ENCODE assay signal across 8 mouse cellular contexts in genomic region chr11:16508052-16508654, GRCm38 (mm10). TPM values are rescaled to one million over a fixed set of nuclear protein-coding genes. Genes with fewer than 3 reads are reported as not detected.
A peak's percentile ranks its signal among the peaks of the same experiment; 100 is the strongest.
DNase-seq lines count a peak whose midpoint lies in the region; ATAC-seq and TF ChIP-seq lines count a peak whose summit lies in the region.

Sec61g (minus strand) TSS chr11:16508484.

- no peaks in the 10 kb centered on the region for H3K27me3 ChIP-seq in CH12.LX (replicated peaks)
- H3K27me3 ChIP-seq in forebrain, embryonic 11.5 days (ENCODE audit: control insufficient read depth, insufficient read depth, low read length): no peaks in the 10 kb centered on the region
- H3K27me3 ChIP-seq in heart, embryonic 16.5 days (ENCODE audit: control insufficient read depth, insufficient read depth, low read length): no peaks in the 10 kb centered on the region
- 0 out of 2 replicates have a peak, but pooled peaks cover 5% of the 10 kb centered on the region for H3K27me3 ChIP-seq in liver, embryonic 15.5 days
- H3K27me3 ChIP-seq in neural tube, embryonic 12.5 days (replicated peaks): no peaks in the 10 kb centered on the region

- H3K9me3 ChIP-seq in CH12.LX (replicated peaks; ENCODE audit: low read length): no peaks in the 10 kb centered on the region
- H3K9me3 ChIP-seq in forebrain, embryonic 11.5 days (ENCODE audit: control insufficient read depth, low read length): no peaks in the 10 kb centered on the region
- no peaks in the 10 kb centered on the region for H3K9me3 ChIP-seq in heart, embryonic 16.5 days (replicated peaks; ENCODE audit: control insufficient read depth, low read length)
- no peaks in the 10 kb centered on the region for H3K9me3 ChIP-seq in liver, embryonic 15.5 days (replicated peaks)
- H3K9me3 ChIP-seq in neural tube, embryonic 12.5 days: no peaks in the 10 kb centered on the region

- 0 out of 2 replicates have a peak, but pooled peaks have one; percentile 29 for TF ChIP-seq EP300 in CH12.LX (IDR thresholded peaks at IDR 0.05; ENCODE audit: low read length)

- ATAC-seq in forebrain, embryonic 11.5 days (replicated peaks; ENCODE audit: low FRiP score): peak; percentile 99
- peak; percentile 100 for ATAC-seq in heart, embryonic 16.5 days (replicated peaks; ENCODE audit: extremely low read depth, insufficient read depth, low FRiP score)
- peak; percentile 91 for ATAC-seq in liver, embryonic 15.5 days (ENCODE audit: insufficient read depth)
- ATAC-seq in neural tube, embryonic 12.5 days (ENCODE audit: low FRiP score, low read depth): peak; percentile 100

- peaks cover 21 to 34% of the 10 kb centered on the region in 2 experiments for H3K36me3 ChIP-seq in CH12.LX (replicated peaks in 1 of 2; ENCODE audit: control insufficient read depth in 1 of 2, insufficient read depth in 1 of 2, low read length in 1 of 2)
- H3K36me3 ChIP-seq in forebrain, embryonic 11.5 days (ENCODE audit: control insufficient read depth, insufficient read depth, low read length): peaks cover 4% of the 10 kb centered on the region; the same call in 1 of the 2 replicates
- H3K36me3 ChIP-seq in heart, embryonic 16.5 days (ENCODE audit: control insufficient read depth, insufficient read depth): peaks cover 17% of the 10 kb centered on the region
- H3K36me3 ChIP-seq in liver, embryonic 15.5 days (replicated peaks): peaks cover 25% of the 10 kb centered on the region
- peaks cover 25% of the 10 kb centered on the region for H3K36me3 ChIP-seq in neural tube, embryonic 12.5 days

- WGBS in forebrain, embryonic 11.5 days: 1% methylated on average over 35 of the region's 35 CpGs
- under 1% methylated on average over 35 of the region's 35 CpGs for WGBS in heart, embryonic 16.5 days
- WGBS in liver, embryonic 15.5 days (ENCODE audit: insufficient replicate concordance): under 1% methylated on average over 35 of the region's 35 CpGs
- WGBS in neural tube, embryonic 12.5 days: under 1% methylated on average over 35 of the region's 35 CpGs

- TF ChIP-seq CTCF in CH12.LX (conservative IDR thresholded peaks at IDR 0.05 in 1 of 2, IDR thresholded peaks at IDR 0.05 in 1 of 2; ENCODE audit: low read depth in 2 of 2, low read length in 2 of 2): no peak

- H3K9ac ChIP-seq in CH12.LX (ENCODE audit: insufficient read depth, low read depth): peak within 1 kb of the TSS; percentile 98
- H3K9ac ChIP-seq in forebrain, embryonic 11.5 days (ENCODE audit: low read length): peak within 1 kb of the TSS; percentile 90
- H3K9ac ChIP-seq in heart, embryonic 16.5 days (ENCODE audit: low read length): peak within 1 kb of the TSS; percentile 98
- peak within 1 kb of the TSS; percentile 95 for H3K9ac ChIP-seq in liver, embryonic 15.5 days
- H3K9ac ChIP-seq in neural tube, embryonic 12.5 days: peak within 1 kb of the TSS; percentile 94

- no peak; the same call in 1 of the 2 replicates for TF ChIP-seq RAD21 in CH12.LX (IDR thresholded peaks at IDR 0.05; ENCODE audit: low read depth, low read length)

- H3K4me1 ChIP-seq in CH12.LX (ENCODE audit: control insufficient read depth in 1 of 2, insufficient read depth in 2 of 2): peaks cover 3 to 46% of the 10 kb centered on the region in 2 experiments; a peak in 3 of 4 replicates
- no peaks in the 10 kb centered on the region for H3K4me1 ChIP-seq in forebrain, embryonic 11.5 days (replicated peaks; ENCODE audit: control insufficient read depth, insufficient read depth, low read length)
- peaks cover 7% of the 10 kb centered on the region for H3K4me1 ChIP-seq in heart, embryonic 16.5 days (ENCODE audit: control insufficient read depth, insufficient read depth, low read length)
- H3K4me1 ChIP-seq in liver, embryonic 15.5 days (replicated peaks): peaks cover 30% of the 10 kb centered on the region
- H3K4me1 ChIP-seq in neural tube, embryonic 12.5 days: peaks cover 6% of the 10 kb centered on the region

- H3K79me2 ChIP-seq in CH12.LX (replicated peaks; ENCODE audit: control insufficient read depth, extremely low read depth, insufficient read depth, poor library complexity, severe bottlenecking): peaks cover 37% of the 10 kb centered on the region

- peak within 1 kb of the TSS; percentile 86 to 99 (median 95) for H3K4me3 ChIP-seq in CH12.LX (replicated peaks in 1 of 3; ENCODE audit: low read depth in 2 of 3, low read length in 2 of 3, poor library complexity in 1 of 3)
- peak within 1 kb of the TSS; percentile 89 for H3K4me3 ChIP-seq in forebrain, embryonic 11.5 days (ENCODE audit: low read depth, low read length)
- peak within 1 kb of the TSS; percentile 93 for H3K4me3 ChIP-seq in heart, embryonic 16.5 days (ENCODE audit: low read length)
- H3K4me3 ChIP-seq in liver, embryonic 15.5 days (replicated peaks): peak within 1 kb of the TSS; percentile 85
- H3K4me3 ChIP-seq in neural tube, embryonic 12.5 days: peak within 1 kb of the TSS; percentile 94

- DNase-seq in CH12.LX (ENCODE audit: extremely low read depth): peak; percentile 97
- DNase-seq in c-Kit-positive CD71-positive TER-119-negative erythroid progenitor cells, embryonic 14.5 days (ENCODE audit: low read depth): peak; percentile 85
- peak; percentile 94 for DNase-seq in forebrain, embryonic 11.5 days (ENCODE audit: low spot score)
- peak; percentile 95 for DNase-seq in kidney, postnatal 36 days
- peak; percentile 91 for DNase-seq in telencephalon, adult 2 months (ENCODE audit: low read depth, low spot score)

- in situ Hi-C loops in CH12.LX (cut with MboI; ENCODE audit: low pct_ligation_motif_present, low pct_unique_long_range_greater_than_20kb, low sequenced_read_pairs): no loop called here

- dilution Hi-C loops in CH12.LX (cut with MboI; ENCODE audit: extremely low pct_ligation_motif_present, extremely low pct_unique_long_range_greater_than_20kb, low sequenced_read_pairs): no loop called here

- peak within 1 kb of the TSS; percentile 39 for H3K27ac ChIP-seq in CH12.LX (ENCODE audit: insufficient read depth, low read depth)
- H3K27ac ChIP-seq in forebrain, embryonic 11.5 days (ENCODE audit: low read depth, low read length): peak within 1 kb of the TSS; percentile 76; the same call in 1 of the 2 replicates
- peak within 1 kb of the TSS; percentile 97 for H3K27ac ChIP-seq in heart, embryonic 16.5 days (ENCODE audit: low read length)
- H3K27ac ChIP-seq in liver, embryonic 15.5 days (replicated peaks): peak within 1 kb of the TSS; percentile 91
- H3K27ac ChIP-seq in neural tube, embryonic 12.5 days: peak within 1 kb of the TSS; percentile 79; the same call in 1 of the 2 replicates

- peak within 1 kb of the TSS; percentile 98 for H3K4me2 ChIP-seq in CH12.LX (ENCODE audit: insufficient read depth, low read depth, poor library complexity, severe bottlenecking)
- peak within 1 kb of the TSS; percentile 74 for H3K4me2 ChIP-seq in forebrain, embryonic 11.5 days (ENCODE audit: low read depth, low read length, severe bottlenecking)
- H3K4me2 ChIP-seq in heart, embryonic 16.5 days (ENCODE audit: low read depth, low read length): peak within 1 kb of the TSS; percentile 82
- peak within 1 kb of the TSS; percentile 65 for H3K4me2 ChIP-seq in liver, embryonic 15.5 days
- H3K4me2 ChIP-seq in neural tube, embryonic 12.5 days (replicated peaks): peak within 1 kb of the TSS; percentile 86

- peak; percentile 98 for TF ChIP-seq POLR2A in CH12.LX (IDR thresholded peaks at IDR 0.05; ENCODE audit: low read depth, low read length)

TF ChIP-seq in CH12.LX, 34 proteins besides CTCF, POLR2A, EP300 and RAD21 (continues in another document):
- TF ChIP-seq E2F4 (IDR thresholded peaks at IDR 0.05; ENCODE audit: insufficient replicate concordance, low read depth, low read length) (no peak), BHLHE40 (IDR thresholded peaks at IDR 0.05; ENCODE audit: low read depth, low read length) (0 out of 2 replicates have a peak, but pooled peaks have one; percentile 5), NRF1 (IDR thresholded peaks at IDR 0.05; ENCODE audit: low read depth, low read length) (peak; percentile 85), ELF1 (IDR thresholded peaks at IDR 0.05; ENCODE audit: low read depth, low read length) (peak; percentile 87), MAX (IDR thresholded peaks at IDR 0.05; ENCODE audit: low read length) (peak; percentile 42; the same call in 1 of the 2 replicates), USF1 (IDR thresholded peaks at IDR 0.05; ENCODE audit: low read depth, low read length) (no peak), TCF12 (IDR thresholded peaks at IDR 0.05; ENCODE audit: low read depth, low read length) (peak; percentile 90), TBP (conservative IDR thresholded peaks at IDR 0.05; ENCODE audit: low read depth, low read length) (peak; percentile 86), ETS1 (conservative IDR thresholded peaks at IDR 0.05; ENCODE audit: low read depth, low read length) (no peak), MYC (IDR thresholded peaks at IDR 0.05; ENCODE audit: low read depth, low read length) (0 out of 2 replicates have a peak, but pooled peaks have one; percentile 16), HCFC1 (IDR thresholded peaks at IDR 0.05; ENCODE audit: low read depth, low read length) (peak; percentile 82), KAT2A (IDR thresholded peaks at IDR 0.05; ENCODE audit: insufficient replicate concordance, low read length) (peak; percentile 82; the same call in 1 of the 2 replicates), ZMIZ1 (IDR thresholded peaks at IDR 0.05; ENCODE audit: low read depth, low read length) (peak; percentile 92), IRF4 (IDR thresholded peaks at IDR 0.05; ENCODE audit: low read depth, low read length) (peak; percentile 73; the same call in 1 of the 2 replicates), ZNF384 (IDR thresholded peaks at IDR 0.05; ENCODE audit: low read depth, low read length) (no peak), MXI1 (IDR thresholded peaks at IDR 0.05; ENCODE audit: low read depth, low read length) (0 out of 2 replicates have a peak, but pooled peaks have one; percentile 8), RCOR1 (conservative IDR thresholded peaks at IDR 0.05; ENCODE audit: low read depth, low read length) (0 out of 2 replicates have a peak, but pooled peaks have one; percentile 43), NELFE (IDR thresholded peaks at IDR 0.05; ENCODE audit: low read depth, low read length) (peak; percentile 97), JUN (IDR thresholded peaks at IDR 0.05; ENCODE audit: insufficient read depth, low read depth, low read length) (no peak), SIN3A (IDR thresholded peaks at IDR 0.05; ENCODE audit: low read length) (peak; percentile 48), POLR2AphosphoS2 (IDR thresholded peaks at IDR 0.05; ENCODE audit: low read depth, low read length) (peak; percentile 88)

RNA-seq across cellular contexts. Expression of gene Sec61g, which starts in this region (rescaled TPM):
- total RNA-seq in CH12.LX (2012; rRNA removed) (64.5 and 84.1 TPM in 2 replicates), CH12.LX (2014; rRNA removed) (133 and 139 TPM in 2 replicates)
- polyA plus RNA-seq in CH12.LX (2012; ENCODE audit: insufficient read length, low read depth): 21.7 and 45.6 TPM in 2 replicates
- polyA plus RNA-seq in forebrain, embryonic 11.5 days (2014; fragmentation: Nextera tagmentation; extraction: Ambion mirVana): 32.6 and 34.3 TPM in 2 replicates
- 20.1 and 25.5 TPM in 2 replicates for polyA plus RNA-seq in heart, embryonic 16.5 days (2015; fragmentation: Nextera tagmentation; extraction: Ambion mirVana)
- polyA plus RNA-seq in liver, embryonic 15.5 days (2015; fragmentation: Nextera tagmentation; extraction: Ambion mirVana): 25.4 and 33.2 TPM in 2 replicates
- 33.2 and 39.1 TPM in 2 replicates for polyA plus RNA-seq in neural tube, embryonic 12.5 days (2016; fragmentation: Nextera tagmentation; extraction: Ambion mirVana)

Comparison
In these comparisons a context has a peak if more than half of its experiments do, and no peak if none do; other contexts are left out.
1. Peak in every context shown above with its lines: DNase-seq, ATAC-seq, H3K4me3 ChIP-seq and H3K27ac ChIP-seq.
2. H3K27ac ChIP-seq: peak in every context shown above with its lines; median percentile 97 in heart, embryonic 16.5 days; 91 in liver, embryonic 15.5 days; 79 in neural tube, embryonic 12.5 days; 76 in forebrain, embryonic 11.5 days; 39 in CH12.LX.